In the genomic region with DNA sequence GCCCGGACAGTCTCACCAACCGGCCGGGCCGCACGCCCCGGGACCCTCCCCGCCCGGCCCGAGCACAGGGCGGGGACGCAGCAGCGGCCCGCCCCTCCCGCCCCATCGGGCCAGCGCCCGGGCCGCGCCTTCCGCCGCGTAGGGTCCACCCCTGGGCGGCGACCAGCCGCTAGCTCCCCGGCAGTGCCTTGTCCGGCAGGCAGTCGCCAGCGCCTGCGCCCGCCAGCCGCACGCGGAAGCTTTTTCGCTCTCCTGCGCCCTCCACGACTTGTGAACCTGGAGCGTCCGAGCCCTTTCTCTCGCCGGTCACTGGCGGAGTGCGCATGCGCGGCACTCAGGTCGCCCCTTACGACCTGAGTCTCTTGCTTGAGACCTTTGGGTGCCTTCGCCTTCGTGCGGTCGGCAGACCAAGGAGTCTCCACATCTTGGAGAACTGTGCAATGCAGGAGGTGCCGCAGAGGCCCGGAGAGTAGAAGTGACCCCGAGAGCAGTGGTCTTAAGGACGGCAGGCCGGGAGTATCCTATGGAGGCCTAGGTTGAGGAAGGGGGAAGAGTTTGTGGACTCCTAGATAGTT, we compare ENCODE assay signal across 8 mouse cellular contexts. TPM values are rescaled to one million over a fixed set of nuclear protein-coding genes. Genes with fewer than 3 reads are reported as not detected.
A peak's percentile ranks its signal among the peaks of the same experiment; 100 is the strongest.
DNase-seq lines count a peak whose midpoint lies in the region; ATAC-seq lines count a peak whose summit lies in the region.

A gene (minus strand): TSS at position 297 of the 575 bp plus-strand sequence.

- H3K27ac ChIP-seq in hindbrain, embryonic 11.5 days (ENCODE audit: low read depth, low read length) = peak within 1 kb of the TSS; percentile 71
- H3K27ac ChIP-seq in lung, embryonic 16.5 days (ENCODE audit: low read length) = peak within 1 kb of the TSS; percentile 95

- H3K9ac ChIP-seq in hindbrain, embryonic 11.5 days (ENCODE audit: low read depth, low read length) = peak within 1 kb of the TSS; percentile 74
- H3K9ac ChIP-seq in lung, embryonic 16.5 days (ENCODE audit: low read length) = peak within 1 kb of the TSS; percentile 89

- peak within 1 kb of the TSS; percentile 71 for H3K4me3 ChIP-seq in hindbrain, embryonic 11.5 days (ENCODE audit: low read depth, low read length)
- H3K4me3 ChIP-seq in lung, embryonic 16.5 days (ENCODE audit: low read length) = peak within 1 kb of the TSS; percentile 87

- peak; percentile 94 for DNase-seq in NIH3T3 (ENCODE audit: low read depth)
- DNase-seq in cerebellum, postnatal 10 days = peak; percentile 92 to 93
- peak; percentile 69 to 76 for DNase-seq in frontal cortex, postnatal 10 days (ENCODE audit: low spot score in 2 of 2)
- peak; percentile 91 for DNase-seq in hindbrain, embryonic 11.5 days (ENCODE audit: low spot score)
- peak; percentile 91 for DNase-seq in layer of hippocampus, adult 9-11 months
- DNase-seq in ovary, adult 18-20 months (ENCODE audit: low spot score) = peak; percentile 93
- peak; percentile 64 for DNase-seq in thymus, postnatal 0 days (ENCODE audit: low spot score)

- under 1% methylated on average over 49 of the region's 56 CpGs for WGBS in hindbrain, embryonic 11.5 days
- WGBS in lung, embryonic 16.5 days = 0% methylated on average over 45 of the region's 56 CpGs

- no peaks in the 10 kb centered on the region for H3K9me3 ChIP-seq in hindbrain, embryonic 11.5 days (ENCODE audit: control insufficient read depth, low read length)
- no peaks in the 10 kb centered on the region for H3K9me3 ChIP-seq in lung, embryonic 16.5 days (ENCODE audit: control insufficient read depth, low read length)

- peak; percentile 91 for ATAC-seq in hindbrain, embryonic 11.5 days (ENCODE audit: low FRiP score)
- peak; percentile 97 for ATAC-seq in lung, embryonic 16.5 days (ENCODE audit: low read depth)

- peaks cover 2% of the 10 kb centered on the region; the same call in 1 of the 2 replicates for H3K4me1 ChIP-seq in hindbrain, embryonic 11.5 days (replicated peaks; ENCODE audit: control insufficient read depth, insufficient read depth, low read length)
- peaks cover 22% of the 10 kb centered on the region for H3K4me1 ChIP-seq in lung, embryonic 16.5 days (replicated peaks; ENCODE audit: control insufficient read depth, insufficient read depth, low read length)

- no peaks in the 10 kb centered on the region for H3K27me3 ChIP-seq in hindbrain, embryonic 11.5 days (ENCODE audit: control insufficient read depth, insufficient read depth, low read length)
- H3K27me3 ChIP-seq in lung, embryonic 16.5 days (ENCODE audit: control insufficient read depth, insufficient read depth, low read depth, low read length) = no peaks in the 10 kb centered on the region

- no peaks in the 10 kb centered on the region for H3K36me3 ChIP-seq in hindbrain, embryonic 11.5 days (ENCODE audit: control insufficient read depth, insufficient read depth, low read length)
- no peaks in the 10 kb centered on the region for H3K36me3 ChIP-seq in lung, embryonic 16.5 days (ENCODE audit: control insufficient read depth, insufficient read depth, low read length)

- peak within 1 kb of the TSS; percentile 97 for H3K4me2 ChIP-seq in hindbrain, embryonic 11.5 days (replicated peaks; ENCODE audit: low read depth, low read length)
- peak within 1 kb of the TSS; percentile 94 for H3K4me2 ChIP-seq in lung, embryonic 16.5 days (ENCODE audit: low read depth, low read length)

RNA-seq across cellular contexts. Expression of the gene that starts here (rescaled TPM):
- polyA plus RNA-seq in hindbrain, embryonic 11.5 days (2014; fragmentation: Nextera tagmentation; extraction: Ambion mirVana) = 17.5 and 18.3 TPM in 2 replicates
- polyA plus RNA-seq in lung, embryonic 16.5 days (2015; fragmentation: Nextera tagmentation; extraction: Ambion mirVana) = 13.8 and 14.3 TPM in 2 replicates
- 4.1 and 4.4 TPM in 2 replicates for polyA plus RNA-seq in thymus, postnatal 0 days (2015; fragmentation: Nextera tagmentation; extraction: Ambion mirVana)

Comparison
In these comparisons a context has a peak if more than half of its experiments do, and no peak if none do; other contexts are left out.
1. Peak in every context shown above with its lines: DNase-seq, ATAC-seq, H3K4me3 ChIP-seq and H3K27ac ChIP-seq.